Mouse (Mus musculus) kidney, adult 2 months (tissue): ENCODE data around the gene Mccc2.

ENCODE experiments used
- CTCF ChIP-seq: fragments of 200-500 bp; conservative IDR thresholded peaks from 2 replicates; pipeline ENCODE4 v1.5.1; 2011; ENCODE audit warnings: low read depth, mild to moderate bottlenecking, control low read depth, low read length, moderate library complexity, mixed read lengths; ENCODE audit not compliant: insufficient read depth, insufficient read length
- POLR2A ChIP-seq: fragments of 200-500 bp; IDR thresholded peaks from one replicate; pipeline ENCODE4 v1.6.1; 2011; ENCODE audit warnings: low read depth, low read length, control low read depth

- TF ChIP-seq POLR2A (no peak), CTCF (no peak)
These were observed 83.0 kb downstream of the Mccc2 start for GRCm38 (mm10) chr13:99932406-99932805.
